Mouse (Mus musculus): ENCODE results near the gene Gstm1.

The Gstm1 gene

GRCm38 (mm10) chr3:107964026-107964425, 53.7 kb downstream of the Gstm1 start:
- no peak for DNase-seq

All from kidney, adult 18-20 months (tissue).